Mouse (Mus musculus): ENCODE results near the gene Gapt.

DNA sequence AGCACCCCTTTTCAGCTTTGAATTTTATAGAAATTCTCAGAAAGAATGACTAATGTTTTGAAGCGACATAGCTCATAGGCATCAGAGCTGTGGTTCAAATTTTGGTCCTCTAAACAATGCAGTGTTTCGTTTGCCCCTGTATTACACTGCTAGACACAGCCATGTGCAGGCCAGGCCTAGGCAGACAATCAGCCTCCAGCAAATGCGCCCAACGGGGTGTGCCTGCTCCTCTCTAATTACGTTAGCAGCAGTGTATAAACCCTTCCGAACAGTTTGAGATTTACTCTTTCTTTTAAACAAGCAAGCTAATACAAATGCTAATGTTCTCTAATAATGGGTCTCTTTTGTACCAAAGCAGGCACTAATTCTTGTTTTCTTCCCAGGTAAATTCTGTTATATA lies 14.4 kb downstream of the Gapt start:
- TF ChIP-seq GATA1 (IDR thresholded peaks at IDR 0.05; ENCODE audit: borderline replicate concordance, low read length) (no peak), FLI1 (IDR thresholded peaks at IDR 0.05; ENCODE audit: low read length) (no peak)

All from megakaryocyte, embryonic 14.5 days (primary cell).